Mouse (Mus musculus) spleen, adult 12 weeks (tissue): ENCODE results near the gene Dnm1.
A peak's percentile ranks its signal among the peaks of the same experiment; 100 is the strongest.

Experiments used
- DNase-seq: peaks from one replicate; pipeline ENCODE4 v3.0.0; 2022; ENCODE audit warnings: low spot score

Gene Dnm1

DNA sequence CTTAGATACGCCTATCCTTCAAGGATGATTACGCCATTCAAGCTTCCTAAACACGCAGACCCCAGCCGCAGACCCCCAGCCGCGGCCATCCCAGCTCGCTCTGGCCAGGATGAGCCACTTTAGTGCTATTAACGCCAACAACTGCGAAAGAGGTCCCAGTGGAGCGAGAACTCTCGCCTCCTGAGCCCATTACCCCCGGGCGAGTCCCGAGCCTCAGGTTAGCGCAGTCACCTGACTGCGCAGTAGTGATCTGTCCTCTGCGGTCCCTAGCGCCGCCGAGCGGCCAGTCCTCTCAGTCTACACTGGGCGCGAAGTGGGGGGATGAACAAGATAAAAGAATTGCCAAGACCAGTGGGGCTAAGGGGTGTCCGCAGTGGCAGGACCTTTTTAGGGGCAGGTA lies 8.3 kb upstream of the Dnm1 start:
- DNase-seq = peak; percentile 72

DNA sequence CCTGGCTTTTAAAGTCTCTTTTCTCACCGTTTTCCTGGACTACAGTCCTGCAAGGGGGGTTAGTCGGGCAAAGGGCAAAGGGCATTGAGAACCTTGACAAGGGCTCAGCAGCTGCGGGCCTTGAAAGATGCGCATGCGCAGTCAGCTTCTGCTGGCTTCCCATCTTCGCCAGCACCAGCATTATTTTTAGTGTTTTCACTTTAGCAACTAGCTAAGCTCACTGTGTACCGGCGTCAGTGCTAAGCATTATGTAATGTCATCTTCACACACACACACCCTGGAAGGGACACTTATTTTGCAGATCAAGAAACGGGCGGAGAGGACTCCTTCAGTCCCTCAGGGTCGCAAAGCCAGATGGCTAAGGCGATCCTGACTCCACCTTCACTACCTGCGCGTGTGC lies 7.6 kb upstream of the Dnm1 start:
- DNase-seq = peak; percentile 59

DNA sequence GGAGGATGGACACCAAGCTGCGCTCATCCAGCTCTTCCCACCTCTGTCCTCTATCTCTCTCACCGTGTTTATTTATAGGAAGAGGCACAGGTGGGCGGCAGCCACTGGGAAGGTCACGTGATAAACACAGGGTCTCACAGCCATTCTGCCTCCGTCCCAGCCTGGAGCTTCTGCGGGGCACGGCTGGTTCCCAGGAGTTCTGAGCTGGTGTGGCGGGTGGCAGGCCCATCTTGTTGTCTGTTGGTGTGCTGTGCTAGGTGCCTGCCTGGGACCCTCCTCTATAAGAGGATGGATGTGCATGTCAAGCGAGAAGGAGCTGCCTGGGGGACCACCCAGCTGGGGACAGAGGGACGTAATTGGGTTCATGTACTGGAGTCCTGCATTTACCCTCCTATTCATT lies 5.2 kb upstream of the Dnm1 start:
- no peak for DNase-seq

DNA sequence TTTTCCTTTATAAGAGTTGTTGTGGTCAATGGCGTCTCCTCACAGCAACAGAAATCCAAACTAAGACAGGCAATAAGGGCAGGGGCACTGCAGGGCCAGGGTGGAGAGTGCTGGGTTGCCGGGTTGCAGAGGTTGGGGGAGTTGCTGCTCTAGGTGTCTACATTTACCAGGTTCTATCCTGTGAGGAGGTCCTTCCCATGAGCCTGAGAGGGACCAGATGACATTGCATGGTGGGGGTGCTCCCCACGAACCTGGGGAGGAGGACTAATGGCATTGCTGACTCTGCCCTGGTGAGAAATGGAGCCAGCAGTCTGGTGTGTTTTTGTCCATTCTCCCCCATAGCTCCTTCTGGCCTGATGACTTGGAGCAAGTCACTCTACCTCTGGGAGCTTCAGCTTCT lies 4.6 kb upstream of the Dnm1 start:
- DNase-seq = no peak

DNA sequence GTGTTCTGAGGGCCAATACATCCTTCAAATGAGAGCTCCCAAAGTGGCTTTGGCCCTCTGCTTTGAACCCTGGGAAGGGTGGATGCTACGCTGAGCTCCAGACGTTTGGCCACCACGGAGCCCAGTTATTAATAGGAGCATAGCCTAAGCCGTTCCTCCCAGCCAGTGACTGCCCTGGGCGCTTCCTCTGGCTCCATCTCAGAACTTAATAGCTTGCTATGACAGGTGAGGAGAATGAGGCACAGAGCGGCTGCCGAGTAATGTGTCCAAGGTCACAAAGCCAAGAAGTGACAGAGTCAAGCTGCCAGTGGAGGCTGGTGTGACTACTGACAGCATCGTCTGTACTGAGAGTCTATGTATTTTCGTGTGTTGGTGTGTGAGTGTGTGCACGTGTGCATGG lies 3.1 kb upstream of the Dnm1 start:
- no peak for DNase-seq

DNA sequence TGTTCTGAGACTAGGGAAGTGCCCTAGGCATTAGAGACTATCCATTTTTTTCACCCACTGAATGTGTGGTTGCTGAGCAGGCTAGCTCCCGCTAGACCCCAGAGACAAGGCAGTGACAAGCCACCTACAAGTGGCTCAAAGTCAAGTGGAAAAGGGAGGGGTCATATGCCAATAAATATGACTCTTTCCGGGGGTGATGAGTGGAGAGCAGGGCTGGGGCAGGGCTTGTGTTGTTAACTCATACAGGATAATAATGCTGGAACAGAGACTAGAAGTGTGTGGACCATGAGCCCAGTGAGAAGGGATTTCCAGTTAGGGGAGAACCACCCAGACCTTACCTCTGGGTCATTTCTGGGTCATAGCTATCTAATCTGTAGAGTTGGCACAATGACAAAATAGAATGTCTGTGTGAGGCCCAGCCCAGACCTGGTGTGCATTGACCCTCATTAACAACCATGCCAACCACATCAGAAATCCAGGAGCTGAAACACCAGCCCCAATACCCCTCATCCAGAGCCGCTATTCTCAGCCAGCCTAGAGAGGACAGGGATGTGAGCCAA lies 1.3 kb upstream of the Dnm1 start:
- no peak for DNase-seq

DNA sequence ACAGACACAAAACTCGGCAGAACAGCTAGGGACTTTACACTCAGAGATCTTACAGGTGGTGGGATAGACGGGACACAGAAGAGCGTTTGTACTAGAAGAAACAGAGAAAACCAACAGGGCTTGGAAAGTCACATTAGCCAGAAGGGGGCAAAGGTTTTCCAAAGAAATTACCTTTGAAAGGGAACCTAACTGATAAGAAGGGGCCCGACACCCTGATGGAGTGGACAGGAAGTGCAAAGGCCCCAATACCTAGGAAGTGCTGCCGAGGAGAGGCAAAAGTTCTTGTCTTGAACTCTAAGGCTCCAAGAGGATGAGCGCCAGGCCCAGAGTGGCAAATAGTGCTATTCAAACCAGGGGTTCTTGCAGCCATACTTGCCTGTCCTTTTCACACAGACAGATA lies 698 bp upstream of the Dnm1 start:
- no peak for DNase-seq

DNA sequence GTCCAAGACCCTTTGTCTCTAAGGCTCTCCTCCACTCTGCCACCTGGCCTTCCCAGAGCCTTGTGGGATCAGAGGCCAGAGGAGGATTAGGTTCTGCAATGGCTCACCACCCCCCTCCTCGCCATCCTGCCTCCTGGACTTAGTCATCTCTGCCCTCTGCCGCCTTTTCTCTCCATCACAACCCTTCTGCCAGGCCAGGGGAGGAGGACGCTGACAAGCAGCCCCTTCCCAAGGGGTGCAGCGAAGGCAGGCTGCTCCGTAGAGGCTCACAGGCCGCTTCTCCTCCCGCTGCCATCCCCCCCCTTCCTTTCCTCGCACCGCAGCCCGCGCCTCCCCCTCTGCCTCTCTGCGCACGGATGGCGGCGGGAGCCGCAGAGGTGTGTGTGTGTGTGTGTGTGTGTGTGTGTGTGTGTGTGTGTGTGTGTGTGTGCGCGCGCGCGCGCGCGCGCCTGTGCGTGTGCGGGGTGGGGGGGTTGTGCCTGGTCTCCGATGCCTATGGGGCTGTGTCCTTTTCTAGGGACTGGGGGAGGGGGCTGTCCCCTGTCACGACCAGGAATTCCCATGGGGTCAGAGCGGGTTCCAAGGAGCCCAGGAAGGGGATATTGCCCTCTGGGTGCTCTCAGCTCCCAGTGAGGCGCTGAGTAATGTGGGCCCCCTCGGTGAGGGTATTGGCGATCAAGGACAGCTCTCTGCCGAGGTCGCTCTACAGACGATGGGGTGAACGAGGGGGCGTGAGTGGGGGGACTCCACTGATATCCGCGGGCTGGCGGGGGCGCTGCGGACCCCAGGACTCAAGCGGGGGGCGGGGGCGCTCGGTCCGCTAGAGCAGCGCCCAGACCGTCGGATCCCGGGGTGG lies 759 bp downstream of the Dnm1 start, which contains the start of gene Ciz1:
Ciz1 (plus strand) TSS at position 177 of the 856 bp plus-strand sequence.
- DNase-seq = no peak

DNA sequence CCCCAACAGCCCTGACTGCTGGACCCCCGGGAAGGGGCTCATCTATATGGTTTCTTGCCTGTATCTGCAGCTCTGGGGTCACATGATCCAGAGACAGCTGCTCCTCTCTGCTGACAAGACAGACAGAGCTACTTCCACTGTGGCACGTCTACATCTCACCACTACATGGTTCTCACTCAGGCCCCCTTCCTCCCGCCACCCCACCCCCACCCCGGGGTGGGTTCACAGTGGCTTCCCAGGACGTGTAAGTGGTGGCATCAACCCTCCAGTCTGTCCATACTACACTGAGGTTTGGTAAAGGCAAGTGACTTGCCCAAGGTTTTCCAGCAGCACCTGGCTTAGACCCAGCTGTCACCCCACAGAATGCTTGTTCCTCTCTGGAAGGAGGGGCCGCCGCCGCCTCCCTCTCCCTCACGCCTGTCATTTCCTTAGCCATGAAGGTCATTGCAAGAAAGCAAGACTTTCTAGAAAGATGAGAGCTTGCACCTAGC lies 1.6 kb downstream of the Dnm1 start:
- no peak for DNase-seq

DNA sequence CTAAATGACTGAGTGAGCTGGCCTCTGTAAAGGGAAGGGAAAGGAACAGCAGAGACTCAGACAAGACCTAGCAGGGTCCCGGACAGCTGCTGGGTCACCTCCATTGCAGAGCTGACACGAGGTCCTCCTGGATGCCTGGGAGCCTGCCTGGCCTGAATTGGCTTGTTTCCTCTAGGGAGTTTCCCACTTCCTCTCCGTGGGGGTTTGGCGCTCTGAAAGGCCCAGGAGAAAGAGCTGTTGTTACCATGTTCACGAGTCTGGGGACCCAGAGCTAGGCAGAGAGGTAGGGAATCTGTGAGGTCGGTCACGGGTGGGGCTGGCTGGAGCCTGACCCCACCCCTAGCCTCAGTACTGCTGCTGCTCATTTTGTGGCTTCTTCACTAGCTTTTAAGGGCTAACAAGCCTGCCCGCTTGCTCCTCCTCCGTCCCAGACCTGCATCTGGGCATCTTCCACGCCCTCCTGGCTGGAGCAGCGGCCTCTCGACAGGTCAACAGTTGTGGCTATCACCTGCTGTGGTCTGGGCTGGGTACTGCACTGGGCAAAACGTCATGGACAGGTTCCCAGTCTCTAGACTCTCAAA lies 2.6 kb downstream of the Dnm1 start:
- DNase-seq = no peak

DNA sequence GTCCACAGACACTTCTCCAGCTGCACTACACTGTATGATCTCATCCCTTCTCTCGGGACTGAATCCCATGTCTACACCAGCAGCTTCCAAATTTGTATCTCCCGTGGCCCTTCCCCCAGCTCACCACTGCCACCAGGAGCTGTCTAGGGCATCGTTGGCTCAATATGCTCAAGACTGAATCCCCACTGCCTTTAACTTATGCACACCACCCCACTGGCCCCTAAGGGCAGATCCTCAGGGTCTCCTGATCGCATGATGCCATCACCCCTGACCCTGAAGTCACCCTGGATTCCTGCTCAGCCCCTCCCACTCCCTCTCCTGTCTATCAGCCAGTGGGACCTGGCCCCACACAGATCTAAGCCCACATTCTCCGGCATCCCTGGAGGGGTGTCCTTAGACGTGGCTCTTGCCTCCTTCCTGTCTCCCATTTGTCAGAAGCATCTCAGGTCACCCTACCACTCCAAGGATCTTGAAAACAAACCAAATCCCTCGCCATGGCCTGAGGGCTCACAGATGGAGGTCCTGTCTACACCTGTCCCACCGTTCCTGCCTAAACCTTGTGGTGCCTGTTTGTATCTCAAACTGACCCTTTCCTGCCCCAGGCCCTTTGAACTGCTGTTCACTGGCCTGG lies 3.4 kb downstream of the Dnm1 start:
- DNase-seq = no peak

DNA sequence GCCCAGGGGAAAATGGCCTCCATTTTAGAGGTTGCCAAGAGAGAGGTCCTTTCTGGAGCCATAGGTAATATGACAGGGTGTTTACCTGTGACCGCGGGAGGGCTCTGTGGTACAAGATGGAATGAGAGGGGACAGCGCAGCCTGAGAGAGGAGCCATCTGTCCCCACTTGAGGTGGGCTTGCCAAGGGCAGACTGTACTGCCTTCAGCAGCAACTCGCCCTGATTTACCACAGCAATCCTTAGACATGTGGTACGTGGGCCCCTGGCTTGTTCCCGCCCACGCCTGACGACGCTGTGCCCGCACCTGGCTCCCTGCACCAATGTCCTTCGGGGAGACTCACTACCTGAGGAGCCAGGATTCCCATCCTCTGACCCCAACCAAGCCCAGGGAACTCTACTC lies 4.8 kb downstream of the Dnm1 start:
- no peak for DNase-seq

DNA sequence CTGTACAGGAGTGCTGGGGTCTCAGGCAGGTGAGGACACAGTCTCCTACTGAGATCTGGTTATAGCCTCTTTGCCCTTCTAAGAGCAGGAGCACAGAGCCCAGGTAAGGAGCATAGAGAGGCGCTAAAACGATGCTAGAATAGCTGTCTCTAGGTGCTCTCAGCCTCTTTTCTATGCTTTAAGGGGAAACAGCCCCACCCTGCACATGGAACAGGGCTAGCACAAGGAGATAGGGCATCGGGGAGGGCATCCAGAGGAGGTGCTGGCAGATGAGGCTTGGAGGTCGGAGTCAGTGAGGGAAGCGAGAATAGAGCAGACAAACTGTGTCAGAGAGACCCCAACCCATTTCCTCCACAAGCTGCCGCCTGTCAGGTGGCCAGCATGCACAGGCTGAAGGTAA lies 6.1 kb downstream of the Dnm1 start:
- DNase-seq = no peak

DNA sequence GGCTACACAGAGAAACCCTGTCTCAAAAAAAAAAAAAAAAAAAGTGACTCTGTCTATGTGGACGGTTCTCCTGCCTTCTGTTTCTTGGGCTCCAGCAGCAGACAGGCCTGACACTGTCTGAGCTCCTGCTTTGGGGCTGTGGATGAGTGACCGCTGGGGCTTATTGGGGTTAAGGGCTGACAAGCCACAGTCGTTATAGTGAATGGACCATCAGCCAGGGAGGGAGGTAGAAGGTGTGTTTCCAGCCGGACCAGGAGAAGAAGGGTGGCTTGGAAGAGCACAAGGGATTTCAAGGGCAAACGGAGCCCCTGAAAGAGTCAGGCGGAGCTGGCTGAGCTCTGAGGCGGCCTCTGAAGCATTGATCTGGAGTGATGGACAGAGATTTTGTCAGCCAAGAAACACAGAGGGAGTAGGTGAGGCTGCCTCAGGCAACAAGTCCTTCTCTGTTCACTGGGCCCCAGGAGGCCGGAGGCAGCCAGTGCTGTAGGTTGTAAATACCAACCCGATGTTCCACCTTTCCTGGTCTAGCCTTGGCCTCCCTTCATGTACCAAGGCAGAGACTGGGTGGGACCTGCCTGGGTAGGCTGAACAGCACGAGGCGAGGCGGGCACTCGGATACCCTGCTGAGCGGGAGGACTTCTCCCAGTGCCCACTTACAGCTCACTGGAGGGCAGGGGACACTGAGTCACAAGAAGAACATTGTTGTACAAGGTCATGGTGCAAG lies 8.4 kb downstream of the Dnm1 start:
- DNase-seq = no peak

DNA sequence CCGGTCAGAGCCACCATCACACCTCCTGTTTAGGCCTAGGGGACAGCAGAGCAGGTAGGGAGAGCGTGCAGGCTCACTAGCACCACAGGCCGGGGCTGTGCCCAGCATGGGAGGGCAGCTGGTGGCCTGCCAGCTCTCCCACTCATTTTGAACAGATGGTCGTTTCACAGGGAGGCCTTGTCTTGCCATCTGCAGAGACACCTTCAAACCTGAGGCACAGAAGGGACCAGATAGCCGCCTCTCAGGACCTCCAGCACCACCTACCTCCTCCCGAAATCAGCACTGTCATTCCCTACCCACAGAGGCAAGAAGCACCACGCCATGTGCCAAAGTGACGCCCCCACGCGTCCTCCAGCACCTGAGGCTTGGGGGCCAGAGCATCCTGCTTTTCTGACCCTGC lies 9.1 kb downstream of the Dnm1 start:
- no peak for DNase-seq

DNA sequence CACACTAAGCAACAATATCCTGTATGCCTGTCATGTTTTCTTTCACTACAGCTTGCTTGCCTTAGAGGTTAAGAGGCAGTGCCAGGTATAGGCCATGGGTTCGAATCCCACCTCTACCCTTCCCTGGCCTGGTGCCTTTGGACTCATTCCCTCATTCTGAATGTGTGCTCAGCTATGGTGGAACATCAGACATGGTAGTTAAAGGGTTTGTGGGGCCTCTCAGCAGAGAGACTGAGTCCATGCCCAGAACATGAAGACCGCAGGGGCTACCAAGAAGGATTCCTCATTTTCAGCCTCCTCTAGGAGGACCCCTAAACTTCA lies 9.8 kb downstream of the Dnm1 start:
- no peak for DNase-seq

DNA sequence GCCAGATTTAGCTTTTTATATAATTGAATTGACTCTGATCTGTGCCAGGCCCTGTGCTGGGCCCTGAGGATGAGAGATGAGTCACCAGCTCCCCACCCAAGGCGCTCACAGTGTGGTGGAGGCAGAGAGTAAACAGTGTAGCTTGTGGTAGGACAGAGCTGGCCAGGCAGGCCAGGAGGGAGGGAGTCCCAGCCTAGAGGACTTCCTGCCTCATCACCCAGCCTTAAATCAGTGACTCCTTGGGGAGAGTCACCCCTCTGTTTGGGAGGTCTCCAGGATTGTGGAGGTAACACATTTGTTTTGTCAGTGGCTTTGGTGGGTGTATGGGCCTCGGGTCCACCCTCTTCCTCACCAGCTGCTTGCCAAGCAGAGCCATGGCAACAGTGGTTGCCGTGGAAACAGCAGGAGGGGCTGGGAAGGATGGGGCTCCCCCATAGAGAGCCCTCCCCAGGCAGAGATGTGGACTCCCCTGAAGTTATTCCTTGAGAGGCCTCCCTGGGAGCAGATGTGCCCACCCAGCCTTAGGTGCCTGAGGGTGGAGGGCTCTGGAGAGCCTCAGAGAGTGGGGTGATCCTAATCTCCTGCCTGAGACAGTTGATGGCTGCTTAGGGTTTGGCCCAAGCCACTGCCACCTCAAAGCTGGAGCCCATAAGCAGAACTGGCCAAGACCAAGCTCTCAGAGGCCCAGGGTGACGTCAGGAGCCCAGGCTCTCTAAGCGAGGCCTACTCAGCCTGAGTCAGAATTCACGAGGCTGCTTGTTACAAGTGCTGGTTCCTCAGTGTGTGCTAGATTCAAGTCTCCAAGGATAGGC lies 10.4 kb downstream of the Dnm1 start:
- no peak for DNase-seq

DNA sequence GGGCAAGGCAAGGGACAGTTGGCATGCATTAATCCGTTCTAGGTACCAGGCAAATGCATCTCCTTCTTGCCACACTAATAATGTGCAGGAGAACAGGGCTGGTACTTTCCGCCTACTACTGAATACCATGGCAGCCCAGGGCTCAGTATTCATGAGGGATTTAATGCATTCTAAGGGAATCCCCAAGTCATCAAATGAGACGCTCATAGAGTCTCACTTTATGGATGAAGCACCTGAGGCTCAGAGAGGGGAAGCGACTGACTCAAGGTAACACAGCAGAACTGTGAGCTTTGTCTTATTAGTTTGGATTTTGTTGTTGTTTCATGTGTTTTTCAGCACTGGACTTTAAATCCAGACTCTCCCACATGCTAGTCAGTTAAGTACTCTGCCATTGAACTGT lies 11.1 kb downstream of the Dnm1 start:
- DNase-seq = no peak

DNA sequence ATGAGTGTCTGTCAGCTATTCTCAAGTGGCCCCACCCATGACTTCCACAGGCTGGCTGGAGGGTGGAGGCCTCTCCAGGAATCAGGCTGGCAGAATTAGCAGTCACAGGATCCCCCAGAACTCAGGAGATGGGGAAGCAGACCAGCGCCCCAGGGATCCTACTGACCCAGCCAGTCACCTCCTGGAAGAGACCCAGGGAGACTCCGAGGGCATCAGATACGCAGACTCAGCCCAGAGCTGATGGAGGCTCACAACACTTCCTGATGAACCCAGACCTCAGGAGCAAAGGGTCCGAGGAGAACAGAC lies 11.6 kb downstream of the Dnm1 start:
- no peak for DNase-seq

DNA sequence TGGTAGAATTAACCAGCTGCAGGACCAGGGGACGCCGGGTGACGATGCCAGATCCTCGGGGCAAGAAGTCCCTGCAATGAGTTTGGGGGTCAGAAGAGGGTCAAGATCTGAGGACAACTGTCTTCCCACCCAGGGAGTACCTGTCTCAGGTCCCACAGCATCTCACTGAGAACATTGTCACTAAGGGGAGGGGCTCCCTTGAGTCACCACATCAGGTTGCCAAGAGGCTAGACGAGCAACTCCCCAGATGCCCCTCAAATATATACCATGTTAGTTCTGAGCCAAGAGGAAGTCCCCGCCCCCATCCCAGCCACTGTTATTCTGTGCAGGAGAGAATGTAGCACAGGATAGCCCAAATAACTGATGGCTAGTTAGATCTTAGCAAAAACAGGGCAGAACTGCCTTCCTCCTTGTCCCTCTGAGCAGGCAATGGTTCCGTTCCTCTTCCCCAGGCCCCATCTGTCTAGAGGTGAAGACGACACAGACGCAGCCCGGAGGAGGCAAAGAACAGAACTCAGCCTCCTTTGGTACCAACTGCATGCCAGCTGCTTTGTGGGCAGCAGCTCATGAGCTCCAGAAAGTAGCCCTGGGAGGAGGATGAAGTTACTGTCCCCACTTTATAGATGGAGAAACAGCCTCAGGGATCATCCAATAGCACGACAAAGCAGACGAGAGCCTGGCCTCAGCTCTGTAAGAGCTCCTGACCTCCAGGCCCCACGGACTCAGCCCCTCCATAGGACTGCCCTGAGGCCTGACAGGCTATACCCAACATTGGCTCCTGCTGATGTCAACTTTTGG lies 12.1 kb downstream of the Dnm1 start:
- no peak for DNase-seq
